Mouse (Mus musculus) lung, postnatal 0 days (tissue): ENCODE data around the gene Scamp3. TPM values are rescaled to one million over a fixed set of nuclear protein-coding genes. Genes with fewer than 3 reads are reported as not detected.

Source experiments
- ATAC-seq: fragments of 200-750 bp; cut with Nextera tagmentation; 2 replicates; pipeline ENCODE4 v1.8.0; 2017; ENCODE audit warnings: moderate library complexity
- DNase-seq: peaks from one replicate; pipeline ENCODE4 v3.0.0-alpha.2; 2016; ENCODE audit warnings: low spot score
- H3K27ac ChIP-seq: fragments of 300-500 bp; sonication (generic); 2 replicates; pipeline ENCODE4 v1.5.1; 2014; ENCODE audit warnings: antibody characterized with exemption, mild to moderate bottlenecking, low read length, mixed read lengths
- H3K27me3 ChIP-seq: fragments of 300-500 bp; sonication (generic); replicated peaks from 2 replicates; pipeline ENCODE4 v1.6.1; 2014; ENCODE audit warnings: low read length, mixed read lengths; ENCODE audit not compliant: insufficient read depth
- H3K36me3 ChIP-seq: fragments of 300-500 bp; sonication (generic); 2 replicates; pipeline ENCODE4 v1.6.1; 2014; ENCODE audit warnings: low read length, mixed read lengths; ENCODE audit not compliant: insufficient read depth
- H3K4me1 ChIP-seq: fragments of 300-500 bp; sonication (generic); 2 replicates; pipeline ENCODE4 v1.6.1; 2014; ENCODE audit warnings: antibody characterized with exemption, low read depth, low read length, mixed read lengths; ENCODE audit not compliant: insufficient read depth
- H3K4me2 ChIP-seq: fragments of 300-500 bp; sonication (generic); replicated peaks from 2 replicates; pipeline ENCODE4 v1.6.1; 2014; ENCODE audit warnings: low read depth, mild to moderate bottlenecking, low read length, moderate library complexity, mixed read lengths
- H3K4me3 ChIP-seq: fragments of 300-500 bp; sonication (generic); 2 replicates; pipeline ENCODE4 v1.5.1; 2014; ENCODE audit warnings: low read depth, low read length
- H3K9ac ChIP-seq: fragments of 300-500 bp; sonication (generic); replicated peaks from 2 replicates; pipeline ENCODE4 v1.6.1; 2014; ENCODE audit warnings: low read depth, mild to moderate bottlenecking
- H3K9me3 ChIP-seq: fragments of 300-500 bp; sonication (generic); 2 replicates; pipeline ENCODE4 v1.6.1; 2016; ENCODE audit warnings: low read length, mixed read lengths
- CTCF ChIP-seq: IDR thresholded peaks from 2 replicates; pipeline ENCODE4 v1.5.1; 2016; ENCODE audit warnings: antibody characterized with exemption, mild to moderate bottlenecking
- EP300 ChIP-seq: IDR thresholded peaks from 2 replicates; pipeline ENCODE4 v1.6.1; 2016; ENCODE audit warnings: antibody characterized with exemption, mild to moderate bottlenecking, control low read depth
- WGBS: fragments of 180-500 bp; shearing (Covaris S2); extraction: QIAGEN DNeasy Blood & Tissue Kit; methylation state at CpG from one replicate; pipeline ENCODE4 v1.1.7; 2014; 5-methylcytosine and 5-hydroxymethylcytosine counted together
- polyA plus RNA-seq: library from polyadenylated mRNA; unstranded; fragments of >200 nt; fragmentation: Nextera tagmentation; extraction: Ambion mirVana; gene quantifications from 2 replicates; pipeline ENCODE4 v1.2.1, GENCODE M21; 2015

Gene Scamp3
- polyA plus RNA-seq, 1 experiment from 2014 or later: 89.6 TPM

DNA sequence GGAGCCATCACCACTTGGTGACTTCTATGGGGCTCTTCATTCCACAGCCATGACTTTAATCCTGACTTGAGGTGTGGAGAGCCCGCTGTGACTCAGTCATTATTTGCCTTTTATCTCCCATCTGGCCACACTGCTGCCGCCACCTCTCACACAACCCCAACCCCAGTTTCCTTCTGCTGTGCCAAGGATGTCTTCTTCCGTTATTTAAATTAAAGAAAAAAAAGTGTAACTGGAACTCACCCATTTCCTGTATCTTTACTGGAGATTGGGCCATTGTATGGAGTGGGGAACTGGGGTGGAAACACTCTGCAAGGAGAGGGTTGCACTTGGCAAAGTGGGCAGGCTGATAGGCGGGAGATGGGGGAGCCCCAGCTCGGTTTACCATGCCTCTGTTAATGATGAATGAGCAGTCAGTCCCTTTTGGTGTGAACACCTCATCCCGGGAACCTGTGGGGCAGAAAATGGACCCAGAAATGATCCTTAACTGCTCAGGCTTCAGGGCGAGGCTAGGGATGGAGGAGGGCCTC is 5.3 kb downstream of the Scamp3 start:
- H3K9me3 ChIP-seq: no peaks in the 10 kb centered on the region
- no peak overlapping the region for H3K9ac ChIP-seq
- TF ChIP-seq CTCF (no peak), EP300 (no peak)
- ATAC-seq (no peak), DNase-seq (no peak)
- WGBS: 33% methylated on average over 7 of the region's 7 CpGs
- H3K27me3 ChIP-seq: no peaks in the 10 kb centered on the region
- H3K4me1 ChIP-seq: peaks cover 7% of the 10 kb centered on the region; the same call in 1 of the 2 replicates
- peak overlapping the region; percentile 50 for H3K4me3 ChIP-seq
- no peak overlapping the region for H3K27ac ChIP-seq
- peaks cover 10% of the 10 kb centered on the region; the same call in 1 of the 2 replicates for H3K36me3 ChIP-seq
- H3K4me2 ChIP-seq: peak overlapping the region; percentile 89

DNA sequence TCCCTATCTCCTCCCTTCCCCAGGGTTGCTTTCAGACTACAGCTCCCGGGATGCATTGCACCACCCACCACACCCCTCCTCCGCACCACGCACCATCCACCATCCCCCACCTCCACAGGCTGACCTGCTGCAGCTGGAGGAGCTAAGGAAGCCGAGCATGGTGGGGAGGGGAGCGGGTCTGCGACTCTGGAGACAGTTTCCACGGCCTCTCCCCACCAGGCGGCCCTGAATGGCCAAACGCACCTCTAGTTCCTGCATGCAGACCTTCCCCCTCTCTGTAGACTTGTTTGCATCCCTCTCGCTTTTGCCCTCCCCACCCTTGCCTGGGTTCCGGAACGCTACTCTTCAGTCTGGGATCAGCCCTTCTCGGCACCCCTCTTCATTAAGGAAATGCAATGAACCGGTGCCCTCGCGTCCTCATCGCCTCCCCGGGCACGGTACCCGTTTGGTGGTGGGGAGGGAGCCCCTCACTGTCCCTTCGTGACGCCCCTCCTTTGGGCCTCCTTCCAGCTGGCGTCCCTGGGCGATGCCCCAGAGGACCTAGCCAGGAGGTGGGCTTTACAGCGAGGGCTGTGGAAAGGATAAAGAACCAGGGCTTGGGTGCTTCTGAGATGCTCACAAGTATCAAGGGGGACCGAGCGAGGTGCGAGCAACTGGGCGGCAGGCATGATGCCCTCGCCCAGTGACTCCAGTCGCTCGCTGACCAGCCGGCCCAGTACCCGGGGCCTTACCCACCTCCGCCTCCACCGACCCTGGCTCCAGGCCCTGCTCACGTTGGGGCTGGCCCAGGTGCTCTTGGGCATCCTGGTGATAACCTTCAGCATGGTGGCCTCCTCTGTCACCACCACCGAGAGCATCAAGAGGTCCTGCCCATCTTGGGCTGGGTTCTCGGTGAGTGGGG is 6.0 kb downstream of the Scamp3 start, which contains the start of gene Fam189b:
Gene Fam189b, plus strand, starts transcription at position 86 of the 901 bp plus-strand sequence.
- DNase-seq (peak; percentile 89), ATAC-seq (peak; percentile 96)
- Histone ChIP-seq H3K27me3 (no peaks in the 10 kb centered on the region), H3K36me3 (peaks cover 10% of the 10 kb centered on the region; the same call in 1 of the 2 replicates), H3K4me1 (peaks cover 4% of the 10 kb centered on the region; the same call in 1 of the 2 replicates), H3K9me3 (no peaks in the 10 kb centered on the region), H3K27ac (no peak within 1 kb of the TSS), H3K9ac (peak within 1 kb of the TSS; percentile 48; the same call in 1 of the 2 replicates), H3K4me3 (peak within 1 kb of the TSS; percentile 50), H3K4me2 (peak within 1 kb of the TSS; percentile 89)
- WGBS: 8% methylated on average over 39 of the region's 39 CpGs
- TF ChIP-seq EP300 (no peak), CTCF (peak; percentile 22; the same call in 1 of the 2 replicates)

DNA sequence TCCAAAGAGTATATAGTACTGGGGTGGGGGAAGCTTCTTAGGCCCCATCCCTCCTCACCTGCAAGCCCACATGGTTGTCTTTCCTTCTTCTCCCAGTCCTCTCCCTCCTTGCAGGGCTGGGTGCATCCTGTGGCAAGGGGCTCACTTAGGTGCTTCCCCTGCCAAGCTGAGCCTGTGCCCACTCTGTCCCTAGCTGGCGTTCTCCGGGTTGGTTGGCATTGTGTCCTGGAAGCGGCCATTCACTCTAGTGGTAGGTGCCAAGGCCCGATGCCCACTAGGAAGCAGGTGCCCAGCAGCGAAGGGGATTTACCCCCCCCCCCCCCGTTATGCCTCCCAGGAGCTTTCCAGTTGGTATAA is 6.7 kb downstream of the Scamp3 start:
- Histone ChIP-seq H3K27me3 (no peaks in the 10 kb centered on the region), H3K4me3 (no peak overlapping the region), H3K4me1 (peaks cover 4% of the 10 kb centered on the region; the same call in 1 of the 2 replicates), H3K27ac (no peak overlapping the region), H3K4me2 (peak overlapping the region; percentile 89), H3K9ac (no peak overlapping the region), H3K9me3 (no peaks in the 10 kb centered on the region), H3K36me3 (peaks cover 10% of the 10 kb centered on the region; the same call in 1 of the 2 replicates)
- ATAC-seq (no peak), DNase-seq (no peak)
- WGBS: 79% methylated on average over 5 of the region's 6 CpGs
- TF ChIP-seq CTCF (no peak), EP300 (no peak)

DNA sequence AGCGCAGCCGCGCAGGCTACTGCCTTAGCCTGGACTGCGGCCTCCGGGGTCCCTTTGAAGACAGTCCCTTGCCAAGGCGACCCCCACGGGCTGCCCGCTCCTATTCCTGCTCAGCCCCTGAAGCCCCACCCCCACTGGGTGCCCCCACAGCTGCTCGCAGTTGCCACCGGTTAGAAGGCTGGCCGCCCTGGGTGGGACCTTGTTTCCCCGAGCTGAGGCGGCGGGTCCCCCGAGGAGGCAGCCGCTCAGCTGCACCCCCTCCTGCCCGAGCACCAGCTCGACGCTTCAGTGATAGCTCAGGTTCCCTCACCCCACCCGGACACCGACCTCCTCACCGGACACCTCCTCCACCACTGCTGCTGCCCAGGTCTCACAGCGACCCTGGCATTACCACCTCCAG is 9.9 kb downstream of the Scamp3 start:
- Histone ChIP-seq H3K9ac (no peak overlapping the region), H3K4me1 (peaks cover 4% of the 10 kb centered on the region; the same call in 1 of the 2 replicates), H3K4me2 (no peak overlapping the region), H3K36me3 (no peaks in the 10 kb centered on the region), H3K4me3 (no peak overlapping the region), H3K27ac (no peak overlapping the region), H3K27me3 (no peaks in the 10 kb centered on the region), H3K9me3 (no peaks in the 10 kb centered on the region)
- ATAC-seq (no peak), DNase-seq (no peak)
- TF ChIP-seq CTCF (no peak), EP300 (no peak)
- WGBS: 54% methylated on average over 23 of the region's 23 CpGs

DNA sequence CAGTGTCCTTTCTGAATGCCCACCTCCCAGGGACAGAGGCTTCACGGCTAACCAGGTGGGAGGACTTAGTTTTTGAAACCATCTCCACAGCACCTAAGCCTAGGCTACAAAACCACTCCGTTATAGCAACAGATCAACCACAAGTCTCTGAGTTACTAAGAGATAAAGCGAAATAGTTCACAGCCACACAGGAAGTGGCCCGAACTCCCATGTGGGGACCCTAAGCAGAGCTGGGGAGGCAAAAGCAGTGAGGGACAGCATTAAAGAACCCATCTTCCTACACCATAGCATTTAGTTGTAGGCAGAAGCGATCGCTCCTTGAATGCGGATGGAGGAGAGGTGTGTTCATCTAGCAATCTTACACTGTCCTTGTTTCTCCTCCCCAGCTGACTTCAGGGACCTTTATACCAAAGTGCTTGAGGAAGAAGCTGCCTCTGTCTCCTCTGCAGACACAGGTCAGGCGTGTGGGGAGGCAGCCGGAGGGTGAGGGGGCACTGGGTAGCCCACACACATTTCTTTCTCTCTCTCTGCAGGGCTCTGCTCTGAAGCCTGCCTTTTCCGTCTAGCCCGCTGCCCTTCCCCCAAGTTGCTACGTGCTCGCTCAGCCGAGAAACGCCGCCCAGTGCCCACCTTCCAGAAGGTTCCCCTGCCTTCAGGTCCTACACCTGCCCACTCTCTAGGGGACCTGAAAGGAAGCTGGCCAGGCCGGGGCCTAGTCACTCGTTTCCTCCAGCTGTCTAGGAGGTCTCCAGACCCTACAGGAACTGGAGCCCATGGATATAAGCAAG is 10.6 kb downstream of the Scamp3 start:
- Histone ChIP-seq H3K9ac (no peak overlapping the region), H3K27ac (no peak overlapping the region), H3K27me3 (no peaks in the 10 kb centered on the region), H3K9me3 (no peaks in the 10 kb centered on the region), H3K4me1 (peaks cover 4% of the 10 kb centered on the region; the same call in 1 of the 2 replicates), H3K4me2 (no peak overlapping the region), H3K36me3 (no peaks in the 10 kb centered on the region), H3K4me3 (no peak overlapping the region)
- 81% methylated on average over 18 of the region's 18 CpGs for WGBS
- TF ChIP-seq CTCF (no peak), EP300 (no peak)
- DNase-seq (no peak), ATAC-seq (no peak)

DNA sequence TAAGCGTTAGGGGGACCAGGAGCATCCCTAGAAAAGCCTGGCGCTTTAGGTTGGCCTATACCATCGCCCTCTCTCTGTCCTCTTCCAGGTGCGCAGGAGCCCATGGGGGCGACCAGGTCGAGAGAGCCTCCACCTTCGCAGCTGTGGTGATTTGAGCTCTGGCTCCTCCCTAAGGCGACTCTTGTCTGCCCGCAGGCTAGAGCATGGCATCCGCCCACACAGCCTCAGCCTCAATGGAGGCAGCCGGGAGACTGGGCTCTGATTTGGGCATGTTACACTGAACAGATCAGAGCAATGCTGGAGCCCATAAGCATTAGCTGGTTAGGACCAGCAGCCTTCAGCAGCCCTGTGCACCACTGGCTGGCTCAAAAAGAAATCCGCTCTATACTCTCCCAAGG is 11.2 kb downstream of the Scamp3 start:
- 68% methylated on average over 12 of the region's 12 CpGs for WGBS
- Histone ChIP-seq H3K27me3 (no peaks in the 10 kb centered on the region), H3K4me2 (no peak overlapping the region), H3K36me3 (no peaks in the 10 kb centered on the region), H3K4me1 (peaks cover 3% of the 10 kb centered on the region; the same call in 1 of the 2 replicates), H3K27ac (no peak overlapping the region), H3K4me3 (no peak overlapping the region), H3K9ac (no peak overlapping the region), H3K9me3 (no peaks in the 10 kb centered on the region)
- DNase-seq (no peak), ATAC-seq (no peak)
- TF ChIP-seq CTCF: no peak
- no peak for TF ChIP-seq EP300
